ENCODE assay signal across 25 mouse cellular contexts in the genomic region with DNA sequence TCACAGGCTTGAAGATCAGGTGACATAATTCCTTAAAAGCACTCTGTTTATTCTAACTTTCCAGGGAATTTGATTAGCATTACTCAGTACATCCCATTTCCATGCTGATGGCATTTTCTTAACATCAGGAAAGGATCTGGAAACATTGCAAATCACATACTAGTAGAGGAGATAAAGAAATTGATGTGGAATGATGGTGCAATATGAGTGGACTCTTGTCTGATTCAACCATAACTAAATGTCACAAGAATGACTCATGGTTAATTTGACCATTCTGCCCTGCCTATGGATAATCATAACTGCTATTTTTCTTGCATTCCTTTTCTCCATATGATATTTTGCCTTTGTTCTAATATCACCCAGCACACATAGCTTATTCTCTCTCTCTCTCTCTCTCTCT. TPM values are rescaled to one million over a fixed set of nuclear protein-coding genes. Genes with fewer than 3 reads are reported as not detected.
DNase-seq lines count a peak whose midpoint lies in the region; ATAC-seq and TF ChIP-seq lines count a peak whose summit lies in the region.
"Had no signal": no experiment of that assay in that cellular context is flagged by ENCODE, and none has a peak within 500 bp of the region (broad histone marks: within the 10 kb centered on the region; RNA-seq: fewer than 3 reads in every experiment).

No protein-coding gene starts in this region.

- H3K27me3 ChIP-seq in intestine, postnatal 0 days (replicated peaks; ENCODE audit: control insufficient read depth, insufficient read depth, low read length), result no peaks in the 10 kb centered on the region
- H3K27me3 ChIP-seq in intestine, embryonic 16.5 days (replicated peaks; ENCODE audit: control insufficient read depth, insufficient read depth, low read length), result no peaks in the 10 kb centered on the region
- H3K27me3 ChIP-seq in kidney, embryonic 16.5 days (ENCODE audit: insufficient read depth, low read length), result no peaks in the 10 kb centered on the region
- H3K27me3 ChIP-seq: CH12.LX; embryonic facial prominence, embryonic 12.5 days; forebrain, embryonic 13.5 days; forebrain, embryonic 15.5 days; Patski had no signal

- 0 out of 2 replicates have a peak, but pooled peaks have one; percentile 19 for ATAC-seq in intestine, postnatal 0 days
- ATAC-seq in intestine, embryonic 16.5 days, result no peak
- ATAC-seq in kidney, embryonic 16.5 days (ENCODE audit: low FRiP score, low TSS enrichment), result no peak
- ATAC-seq: activated CD4-positive, CD25-positive, alpha-beta regulatory T cell, adult 4 months; CD4-positive, CD25-positive, alpha-beta regulatory T cell, adult 4 months; forebrain, embryonic 13.5 days; forebrain, embryonic 15.5 days; forebrain, postnatal 0 days; Patski had no signal

- peak; percentile 2 for DNase-seq in 416B (ENCODE audit: low read depth)
- no peak for DNase-seq in kidney, adult 8-10 months
- DNase-seq: adrenal gland, adult 8-10 months; adrenal gland, postnatal 14 days; adrenal gland, postnatal 36 days; cerebellum, adult 11-12 months; cerebellum, adult 2 months; cerebellum, adult 9-10 months; cerebellum, postnatal 10 days; cerebellum, postnatal 25 days; forebrain, postnatal 0 days had no signal

- no peaks in the 10 kb centered on the region for H3K36me3 ChIP-seq in intestine, postnatal 0 days (ENCODE audit: control insufficient read depth, insufficient read depth)
- no peaks in the 10 kb centered on the region for H3K36me3 ChIP-seq in intestine, embryonic 16.5 days (ENCODE audit: control insufficient read depth, insufficient read depth, low read length)
- H3K36me3 ChIP-seq in kidney, embryonic 16.5 days (ENCODE audit: insufficient read depth, low read length), result no peaks in the 10 kb centered on the region
- H3K36me3 ChIP-seq: embryonic facial prominence, embryonic 12.5 days; forebrain, embryonic 15.5 days had no signal

- no peaks in the 10 kb centered on the region for H3K9me3 ChIP-seq in intestine, postnatal 0 days (ENCODE audit: control insufficient read depth)
- no peaks in the 10 kb centered on the region for H3K9me3 ChIP-seq in intestine, embryonic 16.5 days (ENCODE audit: control insufficient read depth, low read length)
- no peaks in the 10 kb centered on the region for H3K9me3 ChIP-seq in kidney, embryonic 16.5 days (ENCODE audit: low read length)
- H3K9me3 ChIP-seq: embryonic facial prominence, embryonic 12.5 days; forebrain, embryonic 13.5 days; forebrain, embryonic 15.5 days; G1E had no signal

- no peak for TF ChIP-seq CTCF in intestine, postnatal 0 days (IDR thresholded peaks at IDR 0.05; ENCODE audit: low read depth)

- no peak overlapping the region for H3K4me3 ChIP-seq in intestine, postnatal 0 days (ENCODE audit: low read depth, low read length)
- H3K4me3 ChIP-seq in intestine, embryonic 16.5 days (ENCODE audit: low read length), result no peak overlapping the region
- H3K4me3 ChIP-seq in kidney, embryonic 16.5 days (ENCODE audit: low read length), result no peak overlapping the region
- H3K4me3 ChIP-seq: embryonic facial prominence, embryonic 12.5 days; forebrain, embryonic 13.5 days; forebrain, embryonic 15.5 days had no signal

- H3K4me2 ChIP-seq in intestine, postnatal 0 days (replicated peaks; ENCODE audit: low read depth), result no peak overlapping the region
- H3K4me2 ChIP-seq in intestine, embryonic 16.5 days (ENCODE audit: low read depth, low read length), result no peak overlapping the region
- no peak overlapping the region for H3K4me2 ChIP-seq in kidney, embryonic 16.5 days (replicated peaks; ENCODE audit: low read depth, low read length)
- H3K4me2 ChIP-seq: embryonic facial prominence, embryonic 12.5 days; forebrain, embryonic 13.5 days; forebrain, embryonic 15.5 days had no signal

- no peak overlapping the region for H3K9ac ChIP-seq in intestine, postnatal 0 days (ENCODE audit: low read depth, low read length)
- no peak overlapping the region for H3K9ac ChIP-seq in intestine, embryonic 16.5 days (ENCODE audit: low read depth, low read length)
- no peak overlapping the region for H3K9ac ChIP-seq in kidney, embryonic 16.5 days (replicated peaks; ENCODE audit: low read length)
- H3K9ac ChIP-seq: embryonic facial prominence, embryonic 12.5 days; forebrain, embryonic 13.5 days; forebrain, embryonic 15.5 days; forebrain, postnatal 0 days had no signal

- H3K4me1 ChIP-seq in intestine, postnatal 0 days (replicated peaks; ENCODE audit: control insufficient read depth, insufficient read depth, low read length), result no peaks in the 10 kb centered on the region
- no peaks in the 10 kb centered on the region for H3K4me1 ChIP-seq in intestine, embryonic 16.5 days (ENCODE audit: control insufficient read depth, insufficient read depth, low read length)
- no peaks in the 10 kb centered on the region for H3K4me1 ChIP-seq in kidney, embryonic 16.5 days (ENCODE audit: insufficient read depth, low read length)
- H3K4me1 ChIP-seq: embryonic facial prominence, embryonic 12.5 days; forebrain, embryonic 13.5 days; forebrain, embryonic 15.5 days had no signal

- H3K27ac ChIP-seq in intestine, postnatal 0 days (ENCODE audit: low read depth, low read length), result no peak overlapping the region
- no peak overlapping the region for H3K27ac ChIP-seq in intestine, embryonic 16.5 days (ENCODE audit: low read length)
- H3K27ac ChIP-seq in kidney, embryonic 16.5 days (ENCODE audit: low read length), result no peak overlapping the region
- H3K27ac ChIP-seq: embryonic facial prominence, embryonic 12.5 days; forebrain, embryonic 13.5 days; forebrain, embryonic 15.5 days had no signal

RNA-seq across cellular contexts. Expression of a gene that starts 8.0 kb away (rescaled TPM):
- 3.5 and 5.4 TPM in 2 replicates for polyA plus RNA-seq in intestine, postnatal 0 days (2015; fragmentation: Nextera tagmentation; extraction: Ambion mirVana)
- polyA plus RNA-seq in intestine, embryonic 16.5 days (2015; fragmentation: Nextera tagmentation; extraction: Ambion mirVana), result 1.1 and 1.6 TPM in 2 replicates
- 0.22 and 0.58 TPM in 2 replicates for polyA plus RNA-seq in kidney, embryonic 16.5 days (2015; fragmentation: Nextera tagmentation; extraction: Ambion mirVana)
- polyA plus RNA-seq: activated CD4-positive, CD25-positive, alpha-beta regulatory T cell, adult 4 months; CD4-positive, CD25-positive, alpha-beta regulatory T cell, adult 4 months; cerebellum, adult 2 months; cortical plate, adult 2 months; embryonic facial prominence, embryonic 12.5 days; embryonic facial prominence, embryonic 14.5 days; forebrain, embryonic 11.5 days; forebrain, embryonic 13.5 days; forebrain, embryonic 15.5 days; forebrain, postnatal 0 days; G1E; Patski had no signal

RNA-seq across cellular contexts. Expression of a gene that starts 11.6 kb away (rescaled TPM):
- 0.23 and 0.60 TPM in 2 replicates for polyA plus RNA-seq in intestine, postnatal 0 days (2015; fragmentation: Nextera tagmentation; extraction: Ambion mirVana)
- 0.11 and 0.13 TPM in 2 replicates for polyA plus RNA-seq in intestine, embryonic 16.5 days (2015; fragmentation: Nextera tagmentation; extraction: Ambion mirVana)
- 3.1 and 3.8 TPM in 2 replicates for polyA plus RNA-seq in kidney, embryonic 16.5 days (2015; fragmentation: Nextera tagmentation; extraction: Ambion mirVana)
- polyA plus RNA-seq: CD4-positive, CD25-positive, alpha-beta regulatory T cell, adult 4 months; cerebellum, adult 2 months; cortical plate, adult 2 months; embryonic facial prominence, embryonic 12.5 days; embryonic facial prominence, embryonic 14.5 days; forebrain, embryonic 11.5 days; forebrain, embryonic 13.5 days; forebrain, embryonic 15.5 days; forebrain, postnatal 0 days; G1E; Patski had no signal

RNA-seq across cellular contexts. Expression of a gene that starts 11.9 kb away (rescaled TPM):
- polyA plus RNA-seq in intestine, postnatal 0 days (2015; fragmentation: Nextera tagmentation; extraction: Ambion mirVana), result 0.10 and 0.59 TPM in 2 replicates
- polyA plus RNA-seq in intestine, embryonic 16.5 days (2015; fragmentation: Nextera tagmentation; extraction: Ambion mirVana), result 3.4 and 5.5 TPM in 2 replicates
- polyA plus RNA-seq in kidney, embryonic 16.5 days (2015; fragmentation: Nextera tagmentation; extraction: Ambion mirVana), result 2.3 and 3.8 TPM in 2 replicates
- polyA plus RNA-seq: CD4-positive, CD25-positive, alpha-beta regulatory T cell, adult 4 months; cerebellum, adult 2 months; cortical plate, adult 2 months; forebrain, postnatal 0 days; Patski had no signal

RNA-seq across cellular contexts. Expression of a gene that starts 56.0 kb away (rescaled TPM):
- 0.72 and 1.5 TPM in 2 replicates for polyA plus RNA-seq in intestine, postnatal 0 days (2015; fragmentation: Nextera tagmentation; extraction: Ambion mirVana)
- 0.29 and 0.35 TPM in 2 replicates for polyA plus RNA-seq in intestine, embryonic 16.5 days (2015; fragmentation: Nextera tagmentation; extraction: Ambion mirVana)
- polyA plus RNA-seq in kidney, embryonic 16.5 days (2015; fragmentation: Nextera tagmentation; extraction: Ambion mirVana), result 7.1 and 7.3 TPM in 2 replicates
- polyA plus RNA-seq: G1E had no signal
